Mouse (Mus musculus) hindbrain, postnatal 0 days (tissue): ENCODE results near the gene Klhl12. TPM values are rescaled to one million over a fixed set of nuclear protein-coding genes. Genes with fewer than 3 reads are reported as not detected.

Experiments
- ATAC-seq: fragments of 200-750 bp; cut with Nextera tagmentation; 2 replicates; pipeline ENCODE4 v1.8.0; 2017; ENCODE audit warnings: mild to moderate bottlenecking, moderate TSS enrichment, moderate library complexity
- DNase-seq: peaks from one replicate; pipeline ENCODE4 v3.0.0-alpha.2; 2015; ENCODE audit warnings: low spot score
- H3K27ac ChIP-seq: fragments of 300-500 bp; sonication (generic); 2 replicates; pipeline ENCODE4 v1.5.1; 2014; ENCODE audit warnings: mild to moderate bottlenecking
- H3K27me3 ChIP-seq: fragments of 300-500 bp; sonication (generic); 2 replicates; pipeline ENCODE4 v1.6.1; 2014; ENCODE audit warnings: low read length, mixed read lengths; ENCODE audit not compliant: insufficient read depth
- H3K36me3 ChIP-seq: fragments of 300-500 bp; sonication (generic); 2 replicates; pipeline ENCODE4 v1.6.1; 2014; ENCODE audit warnings: low read length, mixed read lengths; ENCODE audit not compliant: insufficient read depth
- H3K4me1 ChIP-seq: fragments of 300-500 bp; sonication (generic); 2 replicates; pipeline ENCODE4 v1.6.1; 2014; ENCODE audit warnings: antibody characterized with exemption, low read length, mixed read lengths; ENCODE audit not compliant: insufficient read depth
- H3K4me2 ChIP-seq: fragments of 300-500 bp; sonication (generic); 2 replicates; pipeline ENCODE4 v1.6.1; 2014; ENCODE audit warnings: low read depth, mild to moderate bottlenecking, low read length, moderate library complexity, mixed read lengths
- H3K4me3 ChIP-seq: fragments of 300-500 bp; sonication (generic); 2 replicates; pipeline ENCODE4 v1.5.1; 2014; ENCODE audit warnings: low read length
- H3K9ac ChIP-seq: fragments of 300-500 bp; sonication (generic); replicated peaks from 2 replicates; pipeline ENCODE4 v1.6.1; 2014; ENCODE audit warnings: mild to moderate bottlenecking, low read length, moderate library complexity, mixed read lengths
- H3K9me3 ChIP-seq: fragments of 300-500 bp; sonication (generic); 2 replicates; pipeline ENCODE4 v1.6.1; 2016; ENCODE audit warnings: low read length, mixed read lengths
- CTCF ChIP-seq: IDR thresholded peaks from 2 replicates; pipeline ENCODE4 v1.5.1; 2016; ENCODE audit warnings: antibody characterized with exemption, control low read depth, low read depth
- WGBS: fragments of 180-500 bp; shearing (Covaris S2); extraction: QIAGEN DNeasy Blood & Tissue Kit; methylation state at CpG from one replicate; pipeline ENCODE4 v1.1.7; 2014; 5-methylcytosine and 5-hydroxymethylcytosine counted together
- polyA plus RNA-seq: library from polyadenylated mRNA; unstranded; fragments of >200 nt; fragmentation: Nextera tagmentation; extraction: Ambion mirVana; gene quantifications from 2 replicates; pipeline ENCODE4 v1.2.1, GENCODE M21; 2015
- total RNA-seq: library from RNA; depleted of rRNA; stranded (reverse); fragments of >200 nt; gene quantifications from 2 replicates; pipeline ENCODE4 v1.2.3, GENCODE M21; 2014

Gene Klhl12
- total and polyA plus RNA-seq, 2 experiments from 2014 or later = 28.5 to 36.9 TPM

- Histone ChIP-seq H3K4me1 (peaks cover 12% of the 10 kb centered on the region), H3K9me3 (no peaks in the 10 kb centered on the region), H3K36me3 (no peaks in the 10 kb centered on the region), H3K4me3 (peak within 1 kb of the TSS; percentile 96), H3K4me2 (peak within 1 kb of the TSS; percentile 76), H3K27me3 (no peaks in the 10 kb centered on the region), H3K9ac (peak within 1 kb of the TSS; percentile 91), H3K27ac (peak within 1 kb of the TSS; percentile 91)
- no peak for TF ChIP-seq CTCF
- WGBS = under 1% methylated on average over 68 of the region's 77 CpGs
- peak; percentile 98 for DNase-seq
- ATAC-seq = peak; percentile 100
Observed at GRCm38 (mm10) chr1:134415168-134415831, 40.0 kb upstream of the Klhl12 start, which contains the start of gene Adipor1. TSS of gene Adipor1 (plus strand) at chr1:134415378.

- Histone ChIP-seq H3K27ac (no peak overlapping the region), H3K4me3 (no peak overlapping the region), H3K4me2 (no peak overlapping the region), H3K9me3 (no peaks in the 10 kb centered on the region), H3K4me1 (peaks cover 12% of the 10 kb centered on the region), H3K9ac (no peak overlapping the region), H3K36me3 (peaks cover 8% of the 10 kb centered on the region; the same call in 1 of the 2 replicates), H3K27me3 (no peaks in the 10 kb centered on the region)
- WGBS = 75% methylated on average over 2 of the region's 2 CpGs
- no peak for ATAC-seq
- TF ChIP-seq CTCF = no peak
- DNase-seq = no peak
Observed at GRCm38 (mm10) chr1:134418414-134418975, 36.8 kb upstream of the Klhl12 start.

- Histone ChIP-seq H3K27me3 (no peaks in the 10 kb centered on the region), H3K4me1 (peaks cover 12% of the 10 kb centered on the region), H3K4me2 (no peak overlapping the region), H3K36me3 (peaks cover 8% of the 10 kb centered on the region; the same call in 1 of the 2 replicates), H3K9ac (no peak overlapping the region), H3K4me3 (no peak overlapping the region), H3K9me3 (no peaks in the 10 kb centered on the region), H3K27ac (no peak overlapping the region; the same call in 1 of the 2 replicates)
- WGBS = 65% methylated on average over 1 of the region's 1 CpGs
- no peak for TF ChIP-seq CTCF
- DNase-seq (no peak), ATAC-seq (no peak)
Observed at GRCm38 (mm10) chr1:134419176-134419575, 36.2 kb upstream of the Klhl12 start.

- Histone ChIP-seq H3K4me1 (peaks cover 8% of the 10 kb centered on the region), H3K36me3 (peaks cover 15% of the 10 kb centered on the region), H3K27ac (0 out of 2 replicates have a peak overlapping the region, but pooled peaks have one; percentile 11), H3K9ac (no peak overlapping the region), H3K4me3 (no peak overlapping the region), H3K4me2 (no peak overlapping the region), H3K27me3 (no peaks in the 10 kb centered on the region), H3K9me3 (no peaks in the 10 kb centered on the region)
- 42% methylated on average over 5 of the region's 5 CpGs for WGBS
- ATAC-seq = no peak
- no peak for TF ChIP-seq CTCF
- DNase-seq = no peak
Observed at GRCm38 (mm10) chr1:134419751-134420458, 35.4 kb upstream of the Klhl12 start.

GRCm38 (mm10) chr1:134423911-134424310, 31.4 kb upstream of the Klhl12 start:
- Histone ChIP-seq H3K9ac (no peak overlapping the region), H3K9me3 (no peaks in the 10 kb centered on the region), H3K4me2 (no peak overlapping the region), H3K27me3 (no peaks in the 10 kb centered on the region), H3K27ac (no peak overlapping the region), H3K36me3 (peaks cover 53% of the 10 kb centered on the region), H3K4me1 (no peaks in the 10 kb centered on the region), H3K4me3 (no peak overlapping the region)
- TF ChIP-seq CTCF = no peak
- no peak for ATAC-seq
- 81% methylated on average over 10 of the region's 10 CpGs for WGBS
- no peak for DNase-seq

- Histone ChIP-seq H3K9ac (no peak overlapping the region), H3K4me2 (no peak overlapping the region), H3K27me3 (no peaks in the 10 kb centered on the region), H3K4me1 (no peaks in the 10 kb centered on the region), H3K9me3 (no peaks in the 10 kb centered on the region), H3K27ac (no peak overlapping the region), H3K36me3 (peaks cover 71% of the 10 kb centered on the region), H3K4me3 (no peak overlapping the region)
- no peak for ATAC-seq
- no peak for TF ChIP-seq CTCF
- no peak for DNase-seq
- 83% methylated on average over 5 of the region's 5 CpGs for WGBS
Observed at GRCm38 (mm10) chr1:134426289-134426688, 29.0 kb upstream of the Klhl12 start.
